Comparison of ENCODE assay signal across 8 mouse cellular contexts in the genomic region with DNA sequence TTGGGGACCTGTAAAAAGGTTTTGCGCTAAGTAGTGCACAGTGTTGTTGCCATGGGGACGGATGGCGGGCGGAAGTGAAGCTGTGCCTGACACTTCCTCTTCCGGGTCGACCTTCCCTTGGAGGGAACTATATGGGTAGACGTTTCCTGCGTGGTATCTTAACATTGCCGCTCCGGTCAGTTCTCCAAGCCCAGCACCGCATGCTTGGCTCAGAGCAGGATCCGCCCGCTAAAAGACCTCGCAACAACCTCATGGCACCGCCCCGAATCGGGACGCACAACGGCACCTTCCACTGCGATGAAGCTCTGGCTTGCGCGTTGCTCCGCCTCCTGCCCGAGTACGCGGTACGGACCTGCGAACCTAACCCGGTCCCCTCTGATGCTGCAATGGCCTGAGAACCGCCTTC. TPM values are rescaled to one million over a fixed set of nuclear protein-coding genes. Genes with fewer than 3 reads are reported as not detected.
DNase-seq lines count a peak whose midpoint lies in the region; ATAC-seq and TF ChIP-seq lines count a peak whose summit lies in the region.

A gene (plus strand): TSS at position 100 of the 406 bp plus-strand sequence.

- no peak within 1 kb of the TSS for H3K27ac ChIP-seq in ES-Bruce4 (ENCODE audit: insufficient read depth, low read length)
- peak within 1 kb of the TSS; percentile 59 for H3K27ac ChIP-seq in forebrain, embryonic 12.5 days
- H3K27ac ChIP-seq in heart, embryonic 16.5 days (ENCODE audit: low read length): peak within 1 kb of the TSS; percentile 78
- peak within 1 kb of the TSS; percentile 78 for H3K27ac ChIP-seq in liver, embryonic 16.5 days (ENCODE audit: low read length)
- H3K27ac ChIP-seq in neural tube, embryonic 12.5 days: no peak within 1 kb of the TSS
- peak within 1 kb of the TSS; percentile 67 for H3K27ac ChIP-seq in stomach, postnatal 0 days (replicated peaks)

- no peaks in the 10 kb centered on the region for H3K27me3 ChIP-seq in ES-Bruce4 (ENCODE audit: control insufficient read depth, insufficient read depth, low read length, poor library complexity, severe bottlenecking)
- H3K27me3 ChIP-seq in forebrain, embryonic 12.5 days: no peaks in the 10 kb centered on the region
- no peaks in the 10 kb centered on the region for H3K27me3 ChIP-seq in heart, embryonic 16.5 days (ENCODE audit: control insufficient read depth, insufficient read depth, low read length)
- H3K27me3 ChIP-seq in liver, embryonic 16.5 days (ENCODE audit: control insufficient read depth, insufficient read depth, low read depth, low read length): no peaks in the 10 kb centered on the region
- H3K27me3 ChIP-seq in neural tube, embryonic 12.5 days (replicated peaks): no peaks in the 10 kb centered on the region
- no peaks in the 10 kb centered on the region for H3K27me3 ChIP-seq in stomach, postnatal 0 days (ENCODE audit: control insufficient read depth, insufficient read depth, low read length)

- peak; percentile 11 for TF ChIP-seq POLR2A in ES-Bruce4 (IDR thresholded peaks at IDR 0.05; ENCODE audit: insufficient read depth, low read length)

- H3K4me1 ChIP-seq in ES-Bruce4 (ENCODE audit: control insufficient read depth, insufficient read depth, low read length): no peaks in the 10 kb centered on the region
- peaks cover 30% of the 10 kb centered on the region for H3K4me1 ChIP-seq in forebrain, embryonic 12.5 days
- peaks cover 22% of the 10 kb centered on the region for H3K4me1 ChIP-seq in heart, embryonic 16.5 days (ENCODE audit: control insufficient read depth, insufficient read depth, low read length)
- H3K4me1 ChIP-seq in liver, embryonic 16.5 days (ENCODE audit: control insufficient read depth, low read depth, low read length): peaks cover 24% of the 10 kb centered on the region
- peaks cover 23% of the 10 kb centered on the region for H3K4me1 ChIP-seq in neural tube, embryonic 12.5 days
- peaks cover 13% of the 10 kb centered on the region for H3K4me1 ChIP-seq in stomach, postnatal 0 days (replicated peaks; ENCODE audit: control insufficient read depth, insufficient read depth)

- H3K4me3 ChIP-seq in ES-Bruce4 (ENCODE audit: low read depth, low read length): peak within 1 kb of the TSS; percentile 74
- peak within 1 kb of the TSS; percentile 66 for H3K4me3 ChIP-seq in forebrain, embryonic 12.5 days (replicated peaks)
- peak within 1 kb of the TSS; percentile 91 for H3K4me3 ChIP-seq in heart, embryonic 16.5 days (ENCODE audit: low read length)
- H3K4me3 ChIP-seq in liver, embryonic 16.5 days (ENCODE audit: low read depth, low read length): peak within 1 kb of the TSS; percentile 76
- H3K4me3 ChIP-seq in neural tube, embryonic 12.5 days: peak within 1 kb of the TSS; percentile 46
- H3K4me3 ChIP-seq in stomach, postnatal 0 days (ENCODE audit: low read depth, low read length): peak within 1 kb of the TSS; percentile 70

- H3K4me2 ChIP-seq in forebrain, embryonic 12.5 days: peak within 1 kb of the TSS; percentile 79
- H3K4me2 ChIP-seq in heart, embryonic 16.5 days (ENCODE audit: low read depth, low read length): peak within 1 kb of the TSS; percentile 92
- H3K4me2 ChIP-seq in liver, embryonic 16.5 days (ENCODE audit: low read depth, low read length): peak within 1 kb of the TSS; percentile 90
- peak within 1 kb of the TSS; percentile 68 for H3K4me2 ChIP-seq in neural tube, embryonic 12.5 days (replicated peaks)
- H3K4me2 ChIP-seq in stomach, postnatal 0 days (replicated peaks; ENCODE audit: low read depth): peak within 1 kb of the TSS; percentile 77

- ATAC-seq in forebrain, embryonic 12.5 days (ENCODE audit: low FRiP score): peak; percentile 94
- ATAC-seq in heart, embryonic 16.5 days (replicated peaks; ENCODE audit: extremely low read depth, insufficient read depth, low FRiP score): peak; percentile 90
- peak; percentile 84 for ATAC-seq in liver, embryonic 16.5 days (ENCODE audit: low read depth)
- ATAC-seq in neural tube, embryonic 12.5 days (ENCODE audit: low FRiP score, low read depth): peak; percentile 96
- peak; percentile 92 for ATAC-seq in stomach, postnatal 0 days (ENCODE audit: low FRiP score, low TSS enrichment)

- peak within 1 kb of the TSS; percentile 10 for H3K9ac ChIP-seq in ES-Bruce4 (ENCODE audit: low read depth, poor library complexity, severe bottlenecking)
- peak within 1 kb of the TSS; percentile 77 for H3K9ac ChIP-seq in forebrain, embryonic 12.5 days
- H3K9ac ChIP-seq in heart, embryonic 16.5 days (ENCODE audit: low read length): peak within 1 kb of the TSS; percentile 73
- H3K9ac ChIP-seq in liver, embryonic 16.5 days (ENCODE audit: low read depth, low read length): peak within 1 kb of the TSS; percentile 74
- H3K9ac ChIP-seq in neural tube, embryonic 12.5 days: peak within 1 kb of the TSS; percentile 69
- peak within 1 kb of the TSS; percentile 67 for H3K9ac ChIP-seq in stomach, postnatal 0 days (ENCODE audit: low read length)

- peaks cover 11% of the 10 kb centered on the region for H3K36me3 ChIP-seq in ES-Bruce4 (ENCODE audit: control insufficient read depth, insufficient read depth, low read length, poor library complexity, severe bottlenecking)
- peaks cover 70% of the 10 kb centered on the region for H3K36me3 ChIP-seq in forebrain, embryonic 12.5 days (replicated peaks)
- H3K36me3 ChIP-seq in heart, embryonic 16.5 days (ENCODE audit: control insufficient read depth, insufficient read depth): peaks cover 33% of the 10 kb centered on the region
- H3K36me3 ChIP-seq in liver, embryonic 16.5 days (ENCODE audit: control insufficient read depth, insufficient read depth): peaks cover 22% of the 10 kb centered on the region
- peaks cover 53% of the 10 kb centered on the region for H3K36me3 ChIP-seq in neural tube, embryonic 12.5 days
- H3K36me3 ChIP-seq in stomach, postnatal 0 days (ENCODE audit: control insufficient read depth, insufficient read depth, low read length): peaks cover 9% of the 10 kb centered on the region

- peak; percentile 79 for DNase-seq in c-Kit-positive CD71-positive TER-119-positive erythroid progenitor cells, embryonic 14.5 days (ENCODE audit: low spot score)
- DNase-seq in kidney, postnatal 36 days: peak; percentile 87 to 90
- peak; percentile 85 for DNase-seq in stomach, postnatal 0 days (ENCODE audit: low spot score)

- WGBS in forebrain, embryonic 12.5 days: under 1% methylated on average over 30 of the region's 30 CpGs
- WGBS in heart, embryonic 16.5 days: under 1% methylated on average over 30 of the region's 30 CpGs
- under 1% methylated on average over 30 of the region's 30 CpGs for WGBS in liver, embryonic 16.5 days (ENCODE audit: insufficient replicate concordance)
- under 1% methylated on average over 30 of the region's 30 CpGs for WGBS in neural tube, embryonic 12.5 days
- WGBS in stomach, postnatal 0 days: under 1% methylated on average over 30 of the region's 30 CpGs

- TF ChIP-seq EP300 in ES-Bruce4 (IDR thresholded peaks at IDR 0.05; ENCODE audit: insufficient read depth, low read depth, low read length): no peak
- TF ChIP-seq EP300 in stomach, postnatal 0 days (optimal IDR thresholded peaks at IDR 0.05): no peak

- no peak for TF ChIP-seq CTCF in ES-Bruce4 (IDR thresholded peaks at IDR 0.05; ENCODE audit: low read depth, low read length)
- no peak for TF ChIP-seq CTCF in stomach, postnatal 0 days (IDR thresholded peaks at IDR 0.05; ENCODE audit: low read depth)

- H3K9me3 ChIP-seq in ES-Bruce4 (replicated peaks; ENCODE audit: control insufficient read depth, insufficient read depth, low read length, poor library complexity, severe bottlenecking): no peaks in the 10 kb centered on the region
- H3K9me3 ChIP-seq in forebrain, embryonic 12.5 days: no peaks in the 10 kb centered on the region
- H3K9me3 ChIP-seq in heart, embryonic 16.5 days (replicated peaks; ENCODE audit: control insufficient read depth, low read length): no peaks in the 10 kb centered on the region
- H3K9me3 ChIP-seq in liver, embryonic 16.5 days (replicated peaks; ENCODE audit: control insufficient read depth, low read length): no peaks in the 10 kb centered on the region
- no peaks in the 10 kb centered on the region for H3K9me3 ChIP-seq in neural tube, embryonic 12.5 days
- no peaks in the 10 kb centered on the region for H3K9me3 ChIP-seq in stomach, postnatal 0 days (ENCODE audit: control insufficient read depth, low read length)

RNA-seq across cellular contexts. Expression of the gene that starts here (rescaled TPM):
- polyA plus RNA-seq in ES-Bruce4 (2011; ENCODE audit: insufficient read depth, insufficient read length, low read depth, missing spikeins): 38.6 and 48.8 TPM in 2 replicates
- 105 and 110 TPM in 2 replicates for polyA plus RNA-seq in forebrain, embryonic 12.5 days (2016; fragmentation: Nextera tagmentation; extraction: Ambion mirVana)
- polyA plus RNA-seq in heart, embryonic 16.5 days (2015; fragmentation: Nextera tagmentation; extraction: Ambion mirVana): 56.6 and 67.9 TPM in 2 replicates
- polyA plus RNA-seq in liver, embryonic 16.5 days (2015; fragmentation: Nextera tagmentation; extraction: Ambion mirVana): 34.0 and 39.3 TPM in 2 replicates
- polyA plus RNA-seq in neural tube, embryonic 12.5 days (2016; fragmentation: Nextera tagmentation; extraction: Ambion mirVana): 90.4 and 94.9 TPM in 2 replicates
- 39.7 and 44.8 TPM in 2 replicates for polyA plus RNA-seq in stomach, postnatal 0 days (2015; fragmentation: Nextera tagmentation; extraction: Ambion mirVana)

Comparison
In these comparisons a context has a peak if more than half of its experiments do, and no peak if none do; other contexts are left out.
1. H3K27ac ChIP-seq: peak in forebrain, embryonic 12.5 days (single experiment), heart, embryonic 16.5 days (single experiment), liver, embryonic 16.5 days (single experiment) and stomach, postnatal 0 days (single experiment); none in ES-Bruce4 (single experiment) and neural tube, embryonic 12.5 days (single experiment).
2. H3K9ac ChIP-seq: peak in every context shown above with its lines; median percentile 77 in forebrain, embryonic 12.5 days; 74 in liver, embryonic 16.5 days; 73 in heart, embryonic 16.5 days; 69 in neural tube, embryonic 12.5 days; 67 in stomach, postnatal 0 days; 10 in ES-Bruce4.
3. Peak in every context shown above with its lines, with median percentiles within 50 percentile points of each other: H3K4me3 ChIP-seq, DNase-seq, ATAC-seq and H3K4me2 ChIP-seq.